Mouse (Mus musculus): ENCODE data around the gene Dock1. TPM values are rescaled to one million over a fixed set of nuclear protein-coding genes. Genes with fewer than 3 reads are reported as not detected.
A peak's percentile ranks its signal among the peaks of the same experiment; 100 is the strongest.

The Dock1 gene
- total RNA-seq, 2 experiments from 2014 or later: 21.3 TPM

- DNase-seq (ENCODE audit: low spot score in 2 of 2): no peak
Measured at GRCm38 (mm10) chr7:135134619-135135018, 464.2 kb downstream of the Dock1 start.

- no peak for DNase-seq (ENCODE audit: low spot score in 2 of 2)
Measured at GRCm38 (mm10) chr7:135139153-135139612, 468.7 kb downstream of the Dock1 start.

- no peak for DNase-seq (ENCODE audit: low spot score in 2 of 2)
Measured at GRCm38 (mm10) chr7:135144731-135145130, 474.3 kb downstream of the Dock1 start.

GRCm38 (mm10) chr7:135150926-135151325 lies 480.5 kb downstream of the Dock1 start:
- DNase-seq (ENCODE audit: low spot score in 2 of 2): peak; percentile 22 to 35

GRCm38 (mm10) chr7:135157571-135157970 lies 487.1 kb downstream of the Dock1 start:
- DNase-seq (ENCODE audit: low spot score in 2 of 2): no peak

GRCm38 (mm10) chr7:135158381-135158780 lies 487.9 kb downstream of the Dock1 start:
- DNase-seq (ENCODE audit: low spot score in 2 of 2): no peak

GRCm38 (mm10) chr7:135159606-135160005 lies 489.2 kb downstream of the Dock1 start:
- no peak for DNase-seq (ENCODE audit: low spot score in 2 of 2)

GRCm38 (mm10) chr7:135165155-135165554 lies 494.7 kb downstream of the Dock1 start:
- peak; percentile 65 to 67 for DNase-seq (ENCODE audit: low spot score in 2 of 2)

- DNase-seq (ENCODE audit: low spot score in 2 of 2): no peak
Measured at GRCm38 (mm10) chr7:135169936-135170335, 499.5 kb downstream of the Dock1 start.

GRCm38 (mm10) chr7:135172219-135172618 lies 501.8 kb downstream of the Dock1 start:
- DNase-seq (ENCODE audit: low spot score in 2 of 2): peak in 1 of 2 experiments; percentile 18

GRCm38 (mm10) chr7:135194190-135194589 lies 523.7 kb downstream of the Dock1 start:
- no peak for DNase-seq (ENCODE audit: low spot score in 2 of 2)

- DNase-seq (ENCODE audit: low spot score in 2 of 2): no peak
Measured at GRCm38 (mm10) chr7:135195631-135196030, 525.2 kb downstream of the Dock1 start.

GRCm38 (mm10) chr7:135196828-135197227 lies 526.4 kb downstream of the Dock1 start:
- DNase-seq (ENCODE audit: low spot score in 2 of 2): peak; percentile 4 to 15

- DNase-seq (ENCODE audit: low spot score in 2 of 2): no peak
Measured at GRCm38 (mm10) chr7:135203920-135204319, 533.5 kb downstream of the Dock1 start.

- DNase-seq (ENCODE audit: low spot score in 2 of 2): peak; percentile 61 to 64
Measured at GRCm38 (mm10) chr7:135205111-135205510, 534.7 kb downstream of the Dock1 start.

GRCm38 (mm10) chr7:135208947-135209567 lies 538.6 kb downstream of the Dock1 start:
- DNase-seq (ENCODE audit: low spot score in 2 of 2): no peak

GRCm38 (mm10) chr7:135210296-135210695 lies 539.8 kb downstream of the Dock1 start:
- DNase-seq (ENCODE audit: low spot score in 2 of 2): no peak

GRCm38 (mm10) chr7:135210831-135211230 lies 540.4 kb downstream of the Dock1 start:
- no peak for DNase-seq (ENCODE audit: low spot score in 2 of 2)

- DNase-seq (ENCODE audit: low spot score in 2 of 2): no peak
Measured at GRCm38 (mm10) chr7:135212505-135212904, 542.1 kb downstream of the Dock1 start.

- no peak for DNase-seq (ENCODE audit: low spot score in 2 of 2)
Measured at GRCm38 (mm10) chr7:135221475-135221874, 551.0 kb downstream of the Dock1 start.
